Mouse (Mus musculus): Measurements from ENCODE around the gene Gm10577. TPM values are rescaled to one million over a fixed set of nuclear protein-coding genes. Genes with fewer than 3 reads are reported as not detected.

Gene Gm10577
- polyA plus RNA-seq, 1 experiment from 2014 or later, result not detected

GRCm38 (mm10) chr4:101026566-101026965 lies 6.1 kb upstream of the Gm10577 start:
- no peak overlapping the region for H3K4me3 ChIP-seq (ENCODE audit: low read depth, low read length)
- WGBS (ENCODE audit: insufficient replicate concordance), result 69% methylated on average over 5 of the region's 5 CpGs
- ATAC-seq, result no peak
- H3K9me3 ChIP-seq (ENCODE audit: low read length), result no peaks in the 10 kb centered on the region
- H3K4me2 ChIP-seq (ENCODE audit: low read depth, low read length), result no peak overlapping the region
- no peaks in the 10 kb centered on the region for H3K36me3 ChIP-seq (replicated peaks; ENCODE audit: insufficient read depth, low read length)
- no peak overlapping the region for H3K9ac ChIP-seq (replicated peaks)
- no peaks in the 10 kb centered on the region for H3K27me3 ChIP-seq (ENCODE audit: insufficient read depth, low read length)
- no peak overlapping the region for H3K27ac ChIP-seq (ENCODE audit: low read depth)
- H3K4me1 ChIP-seq (ENCODE audit: insufficient read depth), result no peaks in the 10 kb centered on the region
- TF ChIP-seq EP300 (IDR thresholded peaks at IDR 0.05; ENCODE audit: low read depth), result no peak
- TF ChIP-seq CTCF (IDR thresholded peaks at IDR 0.05; ENCODE audit: low read depth), result no peak
- no peak for DNase-seq

- no peak overlapping the region for H3K4me3 ChIP-seq (ENCODE audit: low read depth, low read length)
- no peak for DNase-seq
- WGBS (ENCODE audit: insufficient replicate concordance), result 71% methylated on average over 4 of the region's 4 CpGs
Observed at GRCm38 (mm10) chr4:101017806-101018205, 2.7 kb downstream of the Gm10577 start.

GRCm38 (mm10) chr4:101009092-101009491 lies 11.4 kb downstream of the Gm10577 start:
- ATAC-seq, result no peak
- Histone ChIP-seq H3K4me2 (ENCODE audit: low read depth, low read length) (no peak overlapping the region), H3K9ac (replicated peaks) (no peak overlapping the region), H3K4me1 (ENCODE audit: insufficient read depth) (no peaks in the 10 kb centered on the region), H3K36me3 (replicated peaks; ENCODE audit: insufficient read depth, low read length) (no peaks in the 10 kb centered on the region), H3K27ac (ENCODE audit: low read depth) (no peak overlapping the region), H3K4me3 (ENCODE audit: low read depth, low read length) (no peak overlapping the region), H3K27me3 (ENCODE audit: insufficient read depth, low read length) (no peaks in the 10 kb centered on the region), H3K9me3 (ENCODE audit: low read length) (no peaks in the 10 kb centered on the region)
- 87% methylated on average over 4 of the region's 4 CpGs for WGBS (ENCODE audit: insufficient replicate concordance)
- DNase-seq, result no peak
- no peak for TF ChIP-seq CTCF (IDR thresholded peaks at IDR 0.05; ENCODE audit: low read depth)

More at GRCm38 (mm10) chr4:101017806-101018205, 2.7 kb downstream of the Gm10577 start:
- no peak for TF ChIP-seq EP300 (IDR thresholded peaks at IDR 0.05; ENCODE audit: low read depth)
- no peak for TF ChIP-seq CTCF (IDR thresholded peaks at IDR 0.05; ENCODE audit: low read depth)
- Histone ChIP-seq H3K9ac (replicated peaks) (no peak overlapping the region), H3K4me1 (ENCODE audit: insufficient read depth) (no peaks in the 10 kb centered on the region), H3K9me3 (ENCODE audit: low read length) (no peaks in the 10 kb centered on the region), H3K36me3 (replicated peaks; ENCODE audit: insufficient read depth, low read length) (no peaks in the 10 kb centered on the region), H3K27me3 (ENCODE audit: insufficient read depth, low read length) (no peaks in the 10 kb centered on the region), H3K27ac (ENCODE audit: low read depth) (no peak overlapping the region), H3K4me2 (ENCODE audit: low read depth, low read length) (no peak overlapping the region)
- ATAC-seq, result no peak

GRCm38 (mm10) chr4:101008362-101008769 lies 12.1 kb downstream of the Gm10577 start:
- no peak overlapping the region for H3K4me3 ChIP-seq (ENCODE audit: low read depth, low read length)
- no peak overlapping the region for H3K4me2 ChIP-seq (ENCODE audit: low read depth, low read length)
- H3K9me3 ChIP-seq (ENCODE audit: low read length), result no peaks in the 10 kb centered on the region
- H3K36me3 ChIP-seq (replicated peaks; ENCODE audit: insufficient read depth, low read length), result no peaks in the 10 kb centered on the region
- H3K27me3 ChIP-seq (ENCODE audit: insufficient read depth, low read length), result no peaks in the 10 kb centered on the region
- 81% methylated on average over 5 of the region's 5 CpGs for WGBS (ENCODE audit: insufficient replicate concordance)
- ATAC-seq, result no peak
- H3K9ac ChIP-seq (replicated peaks), result no peak overlapping the region
- TF ChIP-seq EP300 (IDR thresholded peaks at IDR 0.05; ENCODE audit: low read depth) (no peak), CTCF (IDR thresholded peaks at IDR 0.05; ENCODE audit: low read depth) (no peak)
- no peaks in the 10 kb centered on the region for H3K4me1 ChIP-seq (ENCODE audit: insufficient read depth)
- DNase-seq, result no peak
- H3K27ac ChIP-seq (ENCODE audit: low read depth), result no peak overlapping the region

GRCm38 (mm10) chr4:101002961-101003360 lies 17.5 kb downstream of the Gm10577 start:
- Histone ChIP-seq H3K27me3 (ENCODE audit: insufficient read depth, low read length) (no peaks in the 10 kb centered on the region), H3K27ac (ENCODE audit: low read depth) (no peak overlapping the region), H3K4me3 (ENCODE audit: low read depth, low read length) (no peak overlapping the region), H3K36me3 (replicated peaks; ENCODE audit: insufficient read depth, low read length) (no peaks in the 10 kb centered on the region), H3K4me1 (ENCODE audit: insufficient read depth) (no peaks in the 10 kb centered on the region), H3K9me3 (ENCODE audit: low read length) (no peaks in the 10 kb centered on the region), H3K4me2 (ENCODE audit: low read depth, low read length) (no peak overlapping the region), H3K9ac (replicated peaks) (no peak overlapping the region)
- ATAC-seq (no peak), DNase-seq (no peak)
- TF ChIP-seq EP300 (IDR thresholded peaks at IDR 0.05; ENCODE audit: low read depth) (no peak), CTCF (IDR thresholded peaks at IDR 0.05; ENCODE audit: low read depth) (no peak)
- 90% methylated on average over 16 of the region's 16 CpGs for WGBS (ENCODE audit: insufficient replicate concordance)

GRCm38 (mm10) chr4:101001073-101001472 lies 19.4 kb downstream of the Gm10577 start:
- no peak for ATAC-seq
- no peak overlapping the region for H3K4me3 ChIP-seq (ENCODE audit: low read depth, low read length)
- H3K9ac ChIP-seq (replicated peaks), result no peak overlapping the region
- H3K4me1 ChIP-seq (ENCODE audit: insufficient read depth), result no peaks in the 10 kb centered on the region
- 86% methylated on average over 6 of the region's 6 CpGs for WGBS (ENCODE audit: insufficient replicate concordance)
- H3K9me3 ChIP-seq (ENCODE audit: low read length), result no peaks in the 10 kb centered on the region
- TF ChIP-seq CTCF (IDR thresholded peaks at IDR 0.05; ENCODE audit: low read depth) (no peak), EP300 (IDR thresholded peaks at IDR 0.05; ENCODE audit: low read depth) (no peak)
- no peaks in the 10 kb centered on the region for H3K36me3 ChIP-seq (replicated peaks; ENCODE audit: insufficient read depth, low read length)
- H3K4me2 ChIP-seq (ENCODE audit: low read depth, low read length), result no peak overlapping the region
- no peak overlapping the region for H3K27ac ChIP-seq (ENCODE audit: low read depth)
- no peaks in the 10 kb centered on the region for H3K27me3 ChIP-seq (ENCODE audit: insufficient read depth, low read length)
- DNase-seq, result no peak

- 82% methylated on average over 3 of the region's 3 CpGs for WGBS (ENCODE audit: insufficient replicate concordance)
- no peak overlapping the region for H3K27ac ChIP-seq (ENCODE audit: low read depth)
- ATAC-seq, result no peak
- H3K9ac ChIP-seq (replicated peaks), result no peak overlapping the region
- no peak overlapping the region for H3K4me3 ChIP-seq (ENCODE audit: low read depth, low read length)
- DNase-seq, result no peak
- no peaks in the 10 kb centered on the region for H3K9me3 ChIP-seq (ENCODE audit: low read length)
- no peaks in the 10 kb centered on the region for H3K27me3 ChIP-seq (ENCODE audit: insufficient read depth, low read length)
- H3K4me1 ChIP-seq (ENCODE audit: insufficient read depth), result no peaks in the 10 kb centered on the region
- H3K36me3 ChIP-seq (replicated peaks; ENCODE audit: insufficient read depth, low read length), result no peaks in the 10 kb centered on the region
- TF ChIP-seq EP300 (IDR thresholded peaks at IDR 0.05; ENCODE audit: low read depth), result no peak
- no peak for TF ChIP-seq CTCF (IDR thresholded peaks at IDR 0.05; ENCODE audit: low read depth)
- no peak overlapping the region for H3K4me2 ChIP-seq (ENCODE audit: low read depth, low read length)
Observed at GRCm38 (mm10) chr4:101000622-101001021, 19.9 kb downstream of the Gm10577 start.
